Mouse (Mus musculus) liver, postnatal 0 days (tissue): Measurements from ENCODE around the gene Mta1. TPM values are rescaled to one million over a fixed set of nuclear protein-coding genes. Genes with fewer than 3 reads are reported as not detected.

Experiments
- ATAC-seq: fragments of 200-750 bp; cut with Nextera tagmentation; 2 replicates; pipeline ENCODE4 v1.8.0; 2017; ENCODE audit warnings: mild to moderate bottlenecking, moderate library complexity
- DNase-seq: peaks from one replicate; pipeline ENCODE4 v3.0.0-alpha.2; 2016
- H3K27ac ChIP-seq: fragments of 300-500 bp; sonication (generic); 2 replicates; pipeline ENCODE4 v1.5.1; 2014; ENCODE audit warnings: antibody characterized with exemption, moderate library complexity, mild to moderate bottlenecking, low read depth
- H3K27me3 ChIP-seq: fragments of 300-500 bp; sonication (generic); 2 replicates; pipeline ENCODE4 v1.6.1; 2014; ENCODE audit warnings: low read length, control low read depth, mixed read lengths; ENCODE audit not compliant: insufficient read depth
- H3K36me3 ChIP-seq: fragments of 300-500 bp; sonication (generic); replicated peaks from 2 replicates; pipeline ENCODE4 v1.6.1; 2014; ENCODE audit warnings: mild to moderate bottlenecking, control low read depth, low read length, moderate library complexity, mixed read lengths; ENCODE audit not compliant: insufficient read depth
- H3K4me1 ChIP-seq: fragments of 300-500 bp; sonication (generic); 2 replicates; pipeline ENCODE4 v1.6.1; 2014; ENCODE audit warnings: antibody characterized with exemption, mild to moderate bottlenecking, control low read depth; ENCODE audit not compliant: insufficient read depth
- H3K4me2 ChIP-seq: fragments of 300-500 bp; sonication (generic); 2 replicates; pipeline ENCODE4 v1.6.1; 2014; ENCODE audit warnings: low read depth, mild to moderate bottlenecking, low read length, moderate library complexity, mixed read lengths
- H3K4me3 ChIP-seq: fragments of 300-500 bp; sonication (generic); 2 replicates; pipeline ENCODE4 v1.5.1; 2014; ENCODE audit warnings: low read depth, low read length
- H3K9ac ChIP-seq: fragments of 300-500 bp; sonication (generic); replicated peaks from 2 replicates; pipeline ENCODE4 v1.6.1; 2014; ENCODE audit warnings: mild to moderate bottlenecking, moderate library complexity
- H3K9me3 ChIP-seq: fragments of 300-500 bp; sonication (generic); 2 replicates; pipeline ENCODE4 v1.6.1; 2016; ENCODE audit warnings: mild to moderate bottlenecking, control low read depth, low read length, mixed read lengths
- CTCF ChIP-seq: sonication (generic); IDR thresholded peaks from 2 replicates; pipeline ENCODE4 v1.5.1; 2016; ENCODE audit warnings: antibody characterized with exemption, low read depth
- EP300 ChIP-seq: IDR thresholded peaks from 2 replicates; pipeline ENCODE4 v1.6.1; 2016; ENCODE audit warnings: antibody characterized with exemption, low read depth, mild to moderate bottlenecking
- WGBS: fragments of 180-500 bp; shearing (Covaris S2); extraction: QIAGEN DNeasy Blood & Tissue Kit; methylation state at CpG from one replicate; pipeline ENCODE4 v1.1.7; 2014; ENCODE audit not compliant: insufficient replicate concordance; 5-methylcytosine and 5-hydroxymethylcytosine counted together
- polyA plus RNA-seq: library from polyadenylated mRNA; unstranded; fragments of >200 nt; fragmentation: Nextera tagmentation; extraction: Ambion mirVana; gene quantifications from 2 replicates; pipeline ENCODE4 v1.2.1, GENCODE M21; 2015

The Mta1 gene
- polyA plus RNA-seq, 1 experiment from 2014 or later, result 3.9 TPM

DNA sequence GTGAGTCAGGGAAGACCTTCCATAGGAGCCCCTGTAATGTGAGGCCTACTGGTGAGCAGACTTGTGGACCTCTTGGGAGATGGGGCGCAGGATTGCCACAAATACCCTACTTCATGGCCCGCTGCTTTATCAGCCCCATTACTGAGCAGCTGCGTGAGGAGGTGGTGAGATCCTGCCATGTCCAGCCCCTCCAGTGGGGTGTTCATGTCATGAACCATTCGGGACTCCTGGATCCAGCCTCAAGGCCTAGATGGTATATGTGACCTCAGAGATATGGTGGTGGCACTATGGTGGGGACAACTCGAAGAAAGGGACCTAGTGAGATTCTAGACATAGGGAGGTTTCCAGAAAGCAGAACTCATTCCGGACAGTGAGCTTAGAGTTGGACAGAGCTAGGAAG lies 9.0 kb upstream of the Mta1 start:
- WGBS, result 83% methylated on average over 6 of the region's 6 CpGs
- H3K4me1 ChIP-seq, result no peaks in the 10 kb centered on the region
- H3K9ac ChIP-seq, result no peak overlapping the region
- TF ChIP-seq CTCF (no peak), EP300 (no peak)
- no peak overlapping the region for H3K4me3 ChIP-seq
- no peaks in the 10 kb centered on the region for H3K9me3 ChIP-seq
- ATAC-seq (no peak), DNase-seq (no peak)
- no peak overlapping the region for H3K4me2 ChIP-seq
- no peaks in the 10 kb centered on the region for H3K27me3 ChIP-seq
- H3K36me3 ChIP-seq, result no peaks in the 10 kb centered on the region
- H3K27ac ChIP-seq, result no peak overlapping the region

DNA sequence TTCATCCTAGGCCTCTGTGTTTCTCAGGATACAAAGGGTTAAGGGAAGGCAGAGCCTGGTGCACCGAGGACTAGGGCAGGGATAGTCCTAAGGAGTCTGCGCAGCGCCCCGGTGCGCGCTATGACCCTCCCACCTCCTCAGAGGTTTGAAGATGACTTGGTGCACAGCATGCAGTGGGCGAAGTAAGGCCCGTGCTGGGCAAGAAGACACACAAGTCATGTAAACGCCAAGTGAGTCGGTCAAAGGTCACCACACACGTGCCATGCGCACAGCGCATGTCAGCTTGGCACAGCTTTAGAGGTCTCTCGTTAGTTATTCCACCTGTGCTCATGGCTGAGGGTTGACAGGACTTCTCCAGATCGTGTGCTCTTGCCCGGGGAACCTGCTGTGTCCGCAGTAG lies 8.0 kb upstream of the Mta1 start:
- ATAC-seq, result no peak

DNA sequence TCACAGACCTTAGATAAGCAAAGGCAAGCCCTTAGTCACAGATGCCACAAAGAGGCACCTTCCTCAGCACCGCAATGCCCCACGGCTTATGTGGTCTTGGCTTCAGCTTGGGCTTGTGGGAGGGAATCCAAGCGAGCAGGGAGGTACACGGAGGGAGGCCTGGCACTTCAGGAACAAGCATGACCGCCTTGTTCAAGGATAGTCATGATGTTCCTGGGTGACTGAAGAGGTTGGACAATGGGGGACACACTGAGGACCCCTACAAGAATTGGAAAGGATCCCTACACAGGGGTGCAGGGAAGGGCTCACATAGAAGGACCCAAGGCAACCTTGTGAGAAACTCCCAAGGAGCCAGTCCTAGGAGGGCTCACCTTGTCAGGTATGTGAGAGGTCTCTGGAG lies 1.0 kb upstream of the Mta1 start:
- Histone ChIP-seq H3K27me3 (no peaks in the 10 kb centered on the region), H3K36me3 (no peaks in the 10 kb centered on the region; the same call in 1 of the 2 replicates), H3K9ac (no peak overlapping the region), H3K4me1 (peaks cover 24% of the 10 kb centered on the region), H3K4me2 (no peak overlapping the region), H3K9me3 (no peaks in the 10 kb centered on the region), H3K4me3 (no peak overlapping the region), H3K27ac (no peak overlapping the region)
- ATAC-seq, result no peak
- no peak for TF ChIP-seq CTCF
- TF ChIP-seq EP300, result no peak
- WGBS, result 86% methylated on average over 5 of the region's 5 CpGs
- no peak for DNase-seq

More for the DNA sequence above, 8.0 kb upstream of the Mta1 start:
- no peak for TF ChIP-seq EP300
- no peak for TF ChIP-seq CTCF
- Histone ChIP-seq H3K27me3 (no peaks in the 10 kb centered on the region), H3K9ac (no peak overlapping the region), H3K4me3 (no peak overlapping the region), H3K4me2 (no peak overlapping the region), H3K27ac (no peak overlapping the region), H3K36me3 (no peaks in the 10 kb centered on the region), H3K4me1 (no peaks in the 10 kb centered on the region), H3K9me3 (no peaks in the 10 kb centered on the region)
- WGBS, result 81% methylated on average over 17 of the region's 17 CpGs
- no peak for DNase-seq

DNA sequence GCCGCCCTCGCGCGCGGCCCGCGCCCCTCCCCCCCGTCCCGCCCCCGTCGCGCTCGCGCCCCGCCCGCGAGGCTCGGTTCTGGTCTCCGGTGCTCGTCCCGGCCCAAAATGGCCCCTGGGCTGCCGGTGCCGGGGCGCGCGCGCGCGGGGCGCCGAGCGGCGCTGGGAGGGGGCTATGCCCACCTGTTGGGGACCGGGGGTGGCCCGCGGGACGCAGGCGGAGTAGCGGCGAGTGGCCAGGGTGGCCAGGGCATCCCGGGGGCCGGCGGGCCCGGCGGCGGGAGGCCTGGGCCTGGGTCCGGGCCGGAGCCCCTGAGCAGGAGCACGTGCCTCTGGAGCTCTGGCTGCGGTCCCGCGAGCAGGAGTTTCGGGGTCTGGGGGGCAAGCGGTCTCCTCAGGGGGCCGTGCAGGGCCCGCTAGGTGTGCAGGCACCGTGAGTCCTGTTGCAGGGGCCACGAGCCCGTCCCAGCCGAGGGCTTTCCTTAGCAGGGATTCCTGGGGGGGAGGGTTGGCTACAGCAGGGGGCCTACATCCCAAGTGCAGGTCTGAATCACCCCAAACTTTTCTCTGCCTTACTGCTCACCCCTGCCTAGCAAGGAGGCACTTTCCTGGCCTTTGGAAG lies 563 bp downstream of the Mta1 start:
- Histone ChIP-seq H3K36me3 (no peaks in the 10 kb centered on the region; the same call in none of the 2 replicates), H3K4me3 (peak overlapping the region; percentile 92), H3K27me3 (no peaks in the 10 kb centered on the region), H3K9ac (peak overlapping the region; percentile 96), H3K9me3 (no peaks in the 10 kb centered on the region), H3K4me2 (peak overlapping the region; percentile 97), H3K4me1 (peaks cover 27% of the 10 kb centered on the region), H3K27ac (peak overlapping the region; percentile 90)
- TF ChIP-seq EP300, result no peak
- no peak for TF ChIP-seq CTCF
- DNase-seq, result peak; percentile 50
- peak; percentile 40 for ATAC-seq
- WGBS, result 8% methylated on average over 17 of the region's 60 CpGs

DNA sequence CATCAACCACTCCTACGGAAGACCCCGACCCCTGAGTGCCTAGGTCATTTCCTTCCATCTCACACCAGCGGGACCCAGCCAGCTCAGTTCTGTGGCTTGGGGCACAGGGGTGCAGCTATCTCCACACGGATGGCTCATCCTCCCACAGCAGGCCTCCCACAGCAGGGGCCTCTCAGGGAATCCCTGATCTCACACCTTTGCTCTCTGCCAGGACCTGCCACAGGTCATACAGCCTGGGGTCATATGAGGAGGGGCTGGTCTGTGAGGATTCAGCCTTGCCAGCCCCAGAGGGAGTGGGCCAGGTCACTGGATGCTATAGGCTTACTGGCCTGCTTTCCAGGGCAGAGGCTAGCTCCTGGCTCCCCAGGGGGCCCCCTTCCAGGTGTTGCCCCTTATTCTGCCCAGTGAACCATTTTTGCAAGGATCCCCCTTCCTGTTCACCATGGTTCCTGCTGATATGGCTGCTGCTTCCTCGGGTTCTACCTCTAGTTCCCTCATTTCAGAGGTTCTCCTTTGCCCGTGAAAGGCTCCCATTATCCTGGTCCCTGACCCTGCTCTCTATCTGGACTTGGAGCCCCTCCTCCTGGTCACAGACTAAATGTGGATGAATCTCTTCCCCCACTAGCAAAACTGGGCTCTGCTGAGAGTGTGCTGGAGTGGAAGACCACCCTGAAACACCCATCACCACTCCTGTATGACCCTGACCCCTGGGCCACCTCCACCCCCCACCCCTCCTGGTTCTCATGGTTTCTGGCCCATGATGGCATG lies 1.6 kb downstream of the Mta1 start:
- TF ChIP-seq CTCF (no peak), EP300 (no peak)
- no peaks in the 10 kb centered on the region; the same call in none of the 2 replicates for H3K36me3 ChIP-seq
- H3K4me3 ChIP-seq, result peak overlapping the region; percentile 92
- peak overlapping the region; percentile 97 for H3K4me2 ChIP-seq
- ATAC-seq (no peak), DNase-seq (no peak)
- no peaks in the 10 kb centered on the region for H3K27me3 ChIP-seq
- peaks cover 37% of the 10 kb centered on the region for H3K4me1 ChIP-seq
- WGBS, result 19% methylated on average over 6 of the region's 6 CpGs
- 0 out of 2 replicates have a peak overlapping the region, but pooled peaks have one; percentile 1 for H3K27ac ChIP-seq
- H3K9me3 ChIP-seq, result no peaks in the 10 kb centered on the region
- H3K9ac ChIP-seq, result peak overlapping the region; percentile 96

DNA sequence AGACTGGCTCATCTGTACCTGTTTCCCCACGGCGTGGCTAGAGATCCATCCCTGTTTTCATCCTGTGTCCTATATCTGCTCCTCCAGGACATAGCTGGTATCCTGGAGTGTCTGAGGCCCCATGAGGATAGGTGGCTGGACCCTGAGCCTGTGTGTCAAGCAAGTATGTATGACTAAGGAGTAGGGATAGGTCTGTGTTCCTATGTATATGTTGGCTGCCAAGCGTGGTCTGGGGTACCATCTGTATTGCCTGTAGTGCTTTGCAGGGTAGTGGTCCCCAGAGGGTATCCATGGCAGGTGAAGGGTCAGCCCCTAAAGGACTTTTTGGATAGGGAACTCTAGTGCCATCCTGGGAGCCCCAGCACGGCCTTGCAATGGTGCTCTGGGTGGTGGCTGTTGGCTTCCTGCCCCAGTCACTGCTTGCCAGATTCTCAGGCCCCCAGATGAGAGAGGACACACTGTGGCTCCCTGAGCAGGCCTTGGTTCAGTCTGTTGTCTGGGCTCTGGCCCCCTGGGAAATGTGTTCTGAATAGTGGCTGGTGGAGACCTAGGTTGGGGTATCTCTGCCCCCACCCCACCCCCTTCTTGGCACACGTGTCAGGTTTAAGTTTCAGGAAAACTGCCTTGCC lies 2.5 kb downstream of the Mta1 start:
- Histone ChIP-seq H3K9me3 (no peaks in the 10 kb centered on the region), H3K27ac (no peak overlapping the region), H3K4me2 (no peak overlapping the region), H3K9ac (no peak overlapping the region), H3K4me3 (no peak overlapping the region), H3K4me1 (peaks cover 41% of the 10 kb centered on the region), H3K36me3 (no peaks in the 10 kb centered on the region; the same call in none of the 2 replicates), H3K27me3 (no peaks in the 10 kb centered on the region)
- ATAC-seq, result no peak
- TF ChIP-seq CTCF (no peak), EP300 (no peak)
- no peak for DNase-seq
- 67% methylated on average over 5 of the region's 5 CpGs for WGBS
